Mouse (Mus musculus) A20 (cell line): ENCODE results near the gene Tomm6.

Source experiments
- DNase-seq: peaks from one replicate; pipeline ENCODE4 v3.0.0-alpha.2; 2011; ENCODE audit warnings: low read depth, low spot score

The Tomm6 gene

DNA sequence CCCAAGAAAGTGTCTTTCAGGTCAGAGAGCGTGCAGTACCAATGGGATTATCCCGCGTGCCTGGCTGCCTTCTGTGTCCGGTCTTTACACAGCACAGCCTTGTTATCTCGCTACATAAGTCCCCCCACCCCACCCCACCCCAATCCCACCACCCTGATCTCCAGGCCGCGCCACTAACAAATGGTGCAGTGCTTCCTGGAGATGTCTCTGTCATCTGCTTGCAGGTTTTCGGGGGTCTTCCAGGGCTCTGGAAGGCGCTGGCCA is at the start of gene Tomm6:
Gene Tomm6, minus strand, starts transcription at position 43 of the 264 bp plus-strand sequence.
- no peak for DNase-seq

DNA sequence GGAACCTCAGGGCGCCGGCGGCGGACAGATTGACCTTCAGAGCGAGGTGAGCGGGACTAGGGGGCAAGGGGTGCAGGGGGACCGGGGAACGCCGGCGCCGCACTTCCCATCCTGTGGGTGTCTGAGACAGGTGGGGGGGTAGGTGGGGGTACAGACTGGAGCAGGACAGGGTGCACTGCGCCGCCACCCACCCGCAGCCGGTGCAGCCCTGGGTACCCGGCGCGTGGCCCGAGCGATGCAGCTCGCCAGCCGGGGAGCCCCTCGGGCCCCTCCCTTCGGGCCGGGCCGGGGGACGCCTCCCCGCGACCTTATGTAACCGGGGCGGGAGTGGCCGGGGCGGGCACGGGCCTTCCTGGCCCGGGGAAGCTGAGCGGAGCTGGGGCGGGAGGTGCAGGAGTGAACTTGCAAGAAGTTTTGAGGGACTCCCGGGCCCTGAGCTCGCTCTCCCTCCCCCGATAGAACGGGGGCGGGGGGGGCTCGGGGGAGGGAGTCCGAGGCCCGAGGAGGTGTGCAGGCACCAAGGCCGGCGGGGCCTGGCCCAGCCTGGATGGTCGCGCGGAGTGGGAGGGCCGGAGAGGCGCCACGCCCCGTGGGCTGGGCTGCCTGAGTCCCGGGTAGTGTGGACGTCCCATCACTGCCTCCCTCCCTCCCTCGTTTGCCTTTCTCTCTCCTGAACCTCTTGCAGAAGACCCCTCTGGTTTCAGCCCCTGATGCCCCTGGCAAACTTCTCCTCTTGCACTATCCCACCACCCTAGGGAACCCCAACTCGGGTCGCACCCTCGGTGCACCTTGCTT is 49.3 kb upstream of the Tomm6 start:
- peak; percentile 96 for DNase-seq

DNA sequence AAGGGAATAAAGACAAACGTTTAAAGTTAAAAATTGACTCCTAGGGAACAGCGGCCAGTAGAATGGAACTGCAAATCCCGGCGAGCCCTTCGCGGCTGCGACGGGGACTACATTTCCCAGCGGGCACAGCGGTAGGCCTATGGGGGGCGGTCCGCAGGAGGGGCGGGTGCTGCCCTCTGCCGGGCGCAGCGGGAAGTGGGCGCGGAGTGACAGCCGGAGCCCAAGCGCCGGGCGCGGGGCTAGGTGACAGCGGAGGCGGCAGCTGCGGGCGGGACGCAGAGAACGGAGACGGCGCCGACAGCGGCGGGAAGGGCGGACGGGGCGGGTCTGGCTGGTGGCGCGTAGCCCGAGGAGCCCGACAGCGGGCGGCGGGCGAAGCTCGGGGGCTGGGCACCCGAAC is 48.7 kb upstream of the Tomm6 start, which contains the start of gene Tfeb:
Gene Tfeb, plus strand, starts transcription at position 175 of the 400 bp plus-strand sequence.
- peak; percentile 94 for DNase-seq

DNA sequence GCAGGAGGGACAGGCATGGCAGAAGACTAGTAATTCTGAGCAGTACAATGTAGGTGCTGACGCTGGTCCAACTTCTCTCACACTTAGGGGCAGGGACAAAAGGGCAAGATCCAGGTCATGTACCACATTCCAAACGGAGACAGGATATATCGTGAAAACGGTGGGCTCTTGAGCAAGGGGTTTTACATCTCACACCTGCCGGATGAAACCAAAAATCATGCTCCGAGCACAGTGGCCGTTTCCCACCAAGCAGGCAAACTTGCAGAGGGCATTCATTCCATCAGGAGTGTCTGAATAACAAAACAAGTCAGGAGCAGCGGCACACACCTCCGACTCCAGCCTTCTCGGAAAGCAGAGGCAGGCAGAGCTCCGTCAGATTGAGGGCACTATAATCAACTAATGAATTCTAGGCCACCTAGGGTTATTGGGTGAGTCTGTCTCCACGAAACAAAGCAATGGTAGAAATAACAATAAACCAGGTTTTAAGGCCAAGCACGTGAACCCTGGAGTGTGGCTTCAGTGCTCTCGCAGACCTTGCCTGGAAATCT is 47.4 kb upstream of the Tomm6 start:
- no peak for DNase-seq

DNA sequence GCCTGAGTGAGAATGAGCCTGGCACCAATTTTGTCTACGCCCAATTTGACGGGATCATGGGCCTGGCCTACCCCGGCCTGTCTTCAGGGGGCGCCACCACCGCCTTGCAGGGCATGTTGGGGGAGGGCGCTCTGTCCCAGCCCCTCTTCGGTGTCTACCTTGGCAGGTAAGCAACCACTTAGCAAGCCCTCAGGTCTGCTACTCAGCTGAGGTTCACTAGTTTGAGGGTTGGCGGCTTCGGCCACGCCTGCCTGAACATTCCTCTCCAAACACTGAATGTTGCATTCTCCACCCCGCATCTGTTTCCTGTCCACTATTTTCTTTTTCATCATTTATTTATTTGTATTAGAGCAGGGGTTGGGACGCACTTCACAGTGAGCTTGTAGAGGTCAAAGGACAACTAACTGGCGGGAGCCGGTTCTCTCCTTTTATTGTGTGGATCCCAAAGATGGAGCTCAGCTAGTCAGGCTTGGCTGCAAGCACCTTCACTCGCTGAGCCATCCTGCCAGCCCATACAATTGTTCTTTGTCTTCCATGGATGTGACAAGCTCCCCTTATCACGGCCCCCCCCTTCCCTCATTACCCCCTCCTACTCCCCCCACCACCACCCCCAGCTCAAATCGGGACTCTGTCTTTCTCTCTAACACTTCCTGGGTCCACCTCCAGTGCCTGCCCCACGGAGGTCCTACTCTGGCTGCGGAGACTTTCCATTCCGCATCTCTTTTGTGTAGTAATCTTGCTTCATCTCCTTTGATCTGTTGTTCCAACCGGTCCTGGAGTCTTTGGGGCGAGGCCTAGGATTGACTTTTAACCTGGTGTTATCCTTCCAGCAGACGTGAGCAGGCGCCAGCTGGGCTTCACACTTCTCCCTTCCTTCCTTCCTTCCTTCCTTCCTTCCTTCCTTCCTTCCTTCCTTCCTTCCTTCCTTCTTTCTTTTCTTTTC is 42.7 kb upstream of the Tomm6 start:
- DNase-seq, result no peak

DNA sequence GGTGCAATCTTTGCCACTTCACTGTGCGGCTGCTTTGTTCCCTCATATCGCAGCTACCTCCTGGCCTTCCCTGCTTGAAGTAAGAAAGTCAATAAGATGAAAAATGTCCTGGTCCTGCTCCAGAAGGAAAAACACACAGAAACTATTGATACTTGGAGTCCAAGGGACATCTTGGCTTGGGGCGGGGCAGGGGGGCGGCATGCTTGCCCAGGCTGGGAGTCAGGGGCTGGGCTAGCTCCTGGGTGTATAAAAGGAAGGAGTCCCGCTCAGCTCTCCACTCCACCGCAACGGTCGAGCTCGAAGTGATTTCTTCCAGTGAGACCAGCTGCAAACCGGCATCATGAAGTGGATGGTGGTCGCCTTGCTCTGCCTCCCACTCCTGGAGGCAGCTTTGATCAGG is 38.4 kb upstream of the Tomm6 start, which contains the start of gene Pgc:
Gene Pgc, plus strand, starts transcription at position 277 of the 400 bp plus-strand sequence.
- no peak for DNase-seq

DNA sequence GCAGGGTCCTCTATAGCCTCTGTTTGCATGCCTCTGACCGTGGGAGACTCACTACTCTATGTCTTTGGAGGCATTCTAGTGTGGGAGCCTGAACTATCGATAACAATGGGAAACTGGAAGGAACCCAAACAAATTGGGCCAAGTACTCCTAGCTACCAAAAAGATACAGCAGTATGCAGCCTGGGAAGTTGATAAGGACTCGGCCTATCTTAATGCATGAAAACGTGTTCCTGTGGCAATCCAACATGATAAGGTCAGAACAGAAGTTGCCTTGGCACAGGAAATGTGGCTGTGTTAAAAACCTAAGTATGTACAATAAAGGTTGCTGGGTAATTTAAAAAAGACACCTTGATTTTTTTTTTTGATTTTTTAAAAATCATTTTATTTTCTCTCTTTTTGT is 33.0 kb upstream of the Tomm6 start:
- DNase-seq, result no peak

DNA sequence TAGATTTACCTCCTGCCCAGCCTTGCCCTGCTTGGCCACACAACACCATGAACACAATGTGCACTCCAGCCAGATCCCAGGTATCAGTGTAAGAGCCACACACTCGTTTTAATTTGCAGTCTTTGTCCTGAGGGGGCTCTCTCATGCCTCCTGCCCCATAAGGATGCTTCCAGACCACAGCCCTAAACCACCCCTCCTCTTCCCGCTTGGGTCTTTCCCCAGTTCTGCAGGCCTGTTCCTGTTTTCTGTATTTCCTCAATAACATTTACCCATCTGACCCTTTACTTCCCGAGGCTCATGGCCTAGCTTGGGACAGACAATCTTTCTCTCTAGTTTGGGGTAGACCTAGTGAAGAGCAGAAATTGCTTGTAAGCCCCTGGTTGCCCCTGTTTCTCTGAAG is 26.9 kb upstream of the Tomm6 start:
- DNase-seq, result no peak

DNA sequence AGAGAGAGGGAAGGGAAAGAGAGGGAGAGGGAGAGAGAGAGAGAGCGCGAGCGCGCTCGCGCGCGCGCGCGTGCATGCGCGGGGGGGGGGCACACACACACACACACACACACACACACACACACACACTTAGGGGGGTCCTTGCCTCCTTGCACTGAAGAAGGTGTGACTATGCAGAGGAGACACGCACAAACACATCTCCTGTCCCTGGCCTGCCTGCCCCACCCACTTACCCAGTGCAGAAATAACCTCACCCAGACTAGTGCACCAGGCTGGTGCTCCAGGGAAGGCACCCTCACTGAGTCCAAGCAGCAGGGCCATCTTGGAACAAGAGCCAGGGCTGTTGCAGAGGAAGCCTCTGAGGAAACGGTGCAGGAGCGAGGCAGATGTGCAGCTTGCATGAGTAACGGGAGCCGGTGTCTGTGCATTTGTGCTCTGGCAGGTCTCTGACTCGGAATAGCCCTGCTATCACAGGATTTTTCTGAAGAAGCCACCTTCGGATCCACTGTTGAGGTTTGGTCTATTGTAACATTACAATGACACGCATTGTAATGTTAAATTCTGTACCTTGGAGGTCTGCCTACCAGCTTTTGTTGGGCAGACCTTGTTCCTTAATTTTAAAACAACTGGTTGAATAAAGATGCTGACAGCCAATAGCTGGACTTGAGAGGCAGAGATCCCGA is 24.8 kb upstream of the Tomm6 start:
- DNase-seq, result no peak

DNA sequence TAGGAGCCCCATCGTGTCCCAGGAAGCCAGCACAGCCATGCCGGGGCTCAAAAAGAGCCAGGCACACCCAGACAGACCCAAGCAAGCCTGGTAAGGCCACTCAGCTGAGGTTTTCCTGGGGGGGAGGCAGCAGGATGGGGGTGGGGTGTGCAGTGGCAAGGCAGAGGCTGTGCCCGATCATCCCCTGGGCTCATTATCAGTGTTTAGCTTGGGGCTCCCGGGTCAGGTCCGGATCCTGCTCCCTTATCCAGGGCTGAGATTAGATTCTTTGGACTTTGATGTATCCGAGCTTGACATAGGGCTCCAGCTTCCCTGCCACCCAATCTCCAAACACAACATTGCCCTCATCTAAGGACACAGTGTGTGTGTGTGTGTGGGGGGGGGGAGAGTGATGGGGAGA is 23.7 kb upstream of the Tomm6 start:
- DNase-seq, result no peak

DNA sequence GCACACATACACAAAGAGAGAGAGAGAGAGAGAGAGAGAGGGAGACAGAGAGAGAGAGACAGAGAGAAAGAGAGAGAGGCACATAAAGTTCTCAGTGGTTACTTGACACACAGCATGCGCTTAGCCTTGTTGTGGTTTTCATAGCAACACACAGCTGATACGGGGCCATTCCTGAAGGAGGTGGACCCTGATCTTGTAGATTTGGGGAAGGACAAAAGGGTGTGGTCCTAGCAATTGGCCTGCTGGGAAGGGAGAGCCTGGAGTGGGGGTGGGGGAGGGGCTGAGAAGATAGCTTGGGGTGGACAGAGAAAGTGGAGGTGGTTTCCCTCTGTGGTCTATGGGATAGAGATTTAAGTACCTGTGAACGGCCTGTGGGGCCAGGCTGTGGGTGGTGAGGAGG is 21.9 kb upstream of the Tomm6 start:
- no peak for DNase-seq

DNA sequence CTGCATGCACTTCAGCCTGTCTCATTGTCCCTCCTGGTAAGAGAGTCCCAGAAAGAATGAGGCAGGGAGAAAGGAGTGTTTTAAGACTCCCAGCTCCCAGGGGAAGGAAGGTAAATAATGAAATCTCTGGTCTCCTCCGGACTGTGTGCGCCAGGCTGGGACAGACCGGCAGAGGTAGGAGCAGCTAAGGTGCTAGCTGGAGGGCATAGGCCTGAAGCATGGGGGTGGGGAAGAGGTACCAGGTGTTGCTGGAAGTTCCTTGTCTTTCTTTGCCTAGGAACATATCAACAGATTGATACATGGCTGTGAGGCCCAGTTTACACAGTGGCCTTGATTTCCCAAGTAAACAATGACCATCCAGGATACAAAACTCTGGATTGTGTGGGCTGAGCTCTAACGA is 20.8 kb upstream of the Tomm6 start:
- no peak for DNase-seq

DNA sequence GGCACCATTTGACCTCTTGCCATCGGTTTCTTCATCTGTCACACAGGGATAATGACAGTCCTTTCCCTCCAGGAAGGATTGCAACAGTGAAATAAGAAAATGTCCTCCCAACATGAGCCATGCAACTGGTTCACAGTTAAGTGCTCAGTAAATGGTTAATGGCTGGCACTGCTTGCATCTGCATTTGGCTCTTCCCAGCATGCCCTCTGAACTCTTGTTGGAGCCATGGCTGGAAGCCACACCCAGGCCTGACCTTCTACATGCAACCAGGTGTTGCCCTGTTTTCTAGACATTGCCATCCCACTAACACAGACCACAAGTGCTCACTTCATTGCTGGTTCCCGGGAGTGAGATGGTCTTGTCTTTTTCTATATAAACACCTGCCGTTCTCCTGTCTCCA is 19.8 kb upstream of the Tomm6 start:
- no peak for DNase-seq

DNA sequence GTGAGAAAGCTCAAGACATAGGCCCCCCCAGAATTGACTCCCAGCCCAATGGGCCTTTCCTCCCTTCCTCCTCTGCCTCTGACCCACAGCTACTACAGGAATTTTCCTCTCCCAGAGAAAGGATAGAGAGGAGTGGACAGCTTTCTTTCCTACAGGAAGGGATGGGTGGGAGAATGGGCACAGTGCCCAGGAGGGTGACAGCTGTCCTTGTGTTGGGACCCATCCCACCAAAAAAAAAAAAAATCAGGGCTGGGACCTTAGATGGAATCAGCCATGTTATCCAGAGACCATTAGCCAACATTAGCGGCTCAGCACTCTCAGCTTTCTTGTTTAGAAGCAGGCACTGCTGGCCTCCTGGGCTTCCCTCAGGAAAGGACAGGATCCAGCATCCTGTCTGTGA is 18.0 kb upstream of the Tomm6 start:
- no peak for DNase-seq

DNA sequence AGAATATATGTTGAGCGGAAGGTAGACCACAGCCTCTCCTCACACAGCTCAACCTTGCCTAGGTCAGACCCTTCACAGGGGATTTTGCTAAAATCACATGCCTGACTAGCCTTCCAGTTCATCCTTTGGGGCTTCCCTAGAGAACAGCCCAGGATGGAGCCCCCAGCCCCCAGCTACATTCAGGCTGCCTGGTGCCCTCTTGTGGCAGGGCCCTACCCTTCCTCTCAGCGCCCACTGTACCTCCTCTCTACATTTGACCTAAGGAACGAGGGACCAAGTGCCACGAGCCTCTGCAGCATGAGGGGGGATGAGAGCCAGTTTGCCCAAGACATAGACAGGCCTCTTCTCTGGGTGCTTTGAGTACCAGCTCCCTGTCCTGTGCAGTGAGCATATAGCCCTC is 16.5 kb upstream of the Tomm6 start:
- DNase-seq, result no peak

DNA sequence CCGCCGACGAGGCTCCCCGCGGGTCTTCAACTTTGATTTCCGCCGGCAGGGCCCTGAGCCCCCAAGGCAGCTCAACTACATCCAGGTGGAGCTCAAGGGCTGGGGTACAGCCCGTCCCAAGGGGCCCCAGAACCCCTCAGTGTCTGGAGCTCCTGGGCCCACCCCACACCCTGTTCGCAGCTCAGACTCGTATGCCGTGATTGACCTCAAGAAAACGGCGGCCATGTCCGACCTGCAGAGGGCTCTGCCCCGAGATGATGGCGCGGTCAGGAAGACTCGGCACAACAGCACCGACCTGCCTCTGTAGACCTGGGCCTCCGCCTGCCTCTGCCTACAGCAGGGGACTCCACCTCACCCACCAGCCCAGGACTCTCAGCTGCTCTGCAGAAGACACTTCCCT is 15.4 kb upstream of the Tomm6 start:
- no peak for DNase-seq

DNA sequence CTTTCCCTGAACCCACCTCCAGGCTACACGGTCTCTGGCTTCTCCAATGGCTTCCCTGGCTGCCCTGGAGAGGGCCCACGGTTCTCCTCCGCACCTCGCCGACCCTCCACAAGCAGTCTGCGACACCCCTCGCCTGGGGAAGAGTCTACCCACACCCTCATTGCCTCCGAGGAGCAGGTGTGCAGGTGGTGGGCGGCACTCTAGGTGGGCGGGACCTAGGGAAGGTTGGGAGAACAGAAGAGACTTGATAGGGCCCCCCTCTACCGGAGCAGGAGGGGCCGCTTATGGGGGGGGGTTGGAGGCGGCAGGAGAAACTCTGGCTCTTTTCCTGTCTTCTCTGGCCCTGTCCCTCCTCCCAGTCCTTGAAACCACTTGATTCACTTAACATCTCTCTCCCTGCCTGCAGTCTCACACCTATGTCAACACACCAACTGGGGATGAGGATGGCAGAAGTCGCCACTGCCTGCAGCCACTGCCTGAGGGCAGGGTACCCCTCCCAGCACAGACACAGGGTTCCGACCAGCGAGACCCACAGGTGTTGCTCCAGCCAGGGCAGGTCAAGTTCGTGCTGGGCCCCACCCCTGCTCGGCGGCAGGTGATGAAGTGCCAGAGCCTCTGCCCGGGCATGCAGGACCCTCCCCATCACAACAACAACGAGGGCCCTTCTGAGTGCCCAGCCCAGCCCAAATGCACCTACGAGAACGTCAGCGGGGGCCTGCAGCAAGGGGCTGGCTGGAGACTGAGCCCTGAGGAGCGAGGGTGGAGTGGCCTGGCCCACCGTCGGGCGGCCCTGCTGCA is 14.6 kb upstream of the Tomm6 start:
- DNase-seq, result no peak

DNA sequence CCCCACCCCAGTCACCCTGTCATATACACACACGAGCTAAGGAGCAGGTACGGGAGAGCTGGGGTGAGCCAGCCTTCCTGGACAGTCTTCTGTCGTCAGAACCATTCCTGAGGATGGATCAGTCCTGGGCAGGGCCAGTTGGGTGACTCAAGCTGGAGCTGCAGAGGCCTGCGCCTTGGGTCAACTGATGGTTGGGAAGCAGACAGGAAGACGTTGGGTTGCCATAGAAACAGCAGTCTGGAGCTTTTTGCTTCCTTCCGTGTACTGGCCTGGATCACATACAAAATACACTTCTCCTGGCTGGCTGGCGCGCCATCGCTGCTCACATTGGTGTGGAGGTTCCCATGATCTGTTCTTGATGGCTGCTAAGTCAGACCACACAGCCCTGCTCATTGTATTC is 13.6 kb upstream of the Tomm6 start:
- DNase-seq, result no peak

DNA sequence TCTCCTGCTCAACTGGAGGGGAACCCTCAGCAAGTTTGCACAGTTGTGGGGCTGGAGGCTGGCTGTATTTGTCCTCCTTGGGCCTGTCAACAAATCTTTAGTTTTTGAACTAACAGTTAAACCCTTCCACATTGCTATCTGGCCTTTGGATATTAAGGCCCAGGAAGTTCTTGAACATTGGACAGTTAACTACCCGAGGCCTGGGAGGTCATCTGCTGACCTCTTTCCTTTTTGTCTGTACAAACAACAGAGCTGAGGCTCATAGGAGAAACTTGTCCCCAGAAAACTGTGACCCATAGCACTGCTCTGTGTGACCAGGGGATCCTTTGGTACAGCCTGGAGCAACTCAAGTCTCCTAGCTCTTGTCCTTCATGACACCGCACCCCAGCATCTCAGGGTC is 10.9 kb upstream of the Tomm6 start:
- DNase-seq, result no peak

DNA sequence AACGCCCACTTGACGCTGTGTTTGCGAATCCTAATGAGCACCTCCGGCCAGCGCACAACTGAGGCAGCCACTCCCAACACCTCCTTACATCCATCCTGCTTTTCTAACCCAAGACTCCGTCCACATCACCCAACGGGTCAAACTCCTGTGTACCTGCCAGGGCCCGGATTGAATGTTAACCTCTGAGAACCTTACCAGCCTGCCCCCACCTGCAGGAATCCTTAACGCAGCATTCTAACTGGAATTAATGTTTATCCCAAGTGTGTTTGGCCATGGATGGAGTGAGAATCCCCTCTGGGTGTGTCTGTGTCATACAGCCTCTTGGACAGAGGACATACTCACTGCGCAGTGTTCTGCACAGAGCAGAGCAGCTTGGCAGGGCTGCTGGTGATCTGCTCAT is 10.0 kb upstream of the Tomm6 start:
- DNase-seq, result no peak

DNA sequence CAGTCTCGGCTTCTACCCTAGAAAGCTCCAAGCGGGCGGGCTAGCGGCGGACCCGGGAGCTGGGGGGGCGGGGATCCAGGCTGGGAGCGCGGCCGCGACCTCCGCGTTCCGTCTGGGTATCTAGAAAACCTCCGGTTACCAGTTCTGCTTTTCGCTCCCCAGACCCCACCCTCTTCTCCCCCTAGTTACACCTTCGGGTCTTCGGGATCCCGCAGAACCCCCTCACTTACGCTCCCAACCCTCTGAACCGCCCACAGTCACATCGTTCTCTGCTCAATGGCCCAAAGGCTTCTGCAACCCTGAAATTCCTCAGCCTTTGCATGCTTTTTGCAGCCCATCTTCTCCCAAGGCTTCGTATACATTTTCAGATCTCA is 7.1 kb upstream of the Tomm6 start:
- DNase-seq, result peak; percentile 59
